Comparison of ENCODE assay signal across 9 mouse cellular contexts in genomic region chr4:151618420-151619310, GRCm38 (mm10).
DNase-seq lines count a peak whose midpoint lies in the region; ATAC-seq and TF ChIP-seq lines count a peak whose summit lies in the region.
"Had no signal": no experiment of that assay in that cellular context is flagged by ENCODE, and none has a peak within 500 bp of the region (broad histone marks: within the 10 kb centered on the region; RNA-seq: fewer than 3 reads in every experiment).

No protein-coding gene starts in this region.

- no peaks in the 10 kb centered on the region for H3K27me3 ChIP-seq in liver, embryonic 12.5 days (replicated peaks)
- H3K27me3 ChIP-seq in liver, embryonic 11.5 days (replicated peaks; ENCODE audit: control insufficient read depth, insufficient read depth, low read length), result no peaks in the 10 kb centered on the region
- no peaks in the 10 kb centered on the region for H3K27me3 ChIP-seq in hindbrain, embryonic 14.5 days (ENCODE audit: control insufficient read depth, insufficient read depth, low read length)
- no peaks in the 10 kb centered on the region for H3K27me3 ChIP-seq in neural tube, embryonic 15.5 days (replicated peaks)
- H3K27me3 ChIP-seq in stomach, postnatal 0 days (ENCODE audit: control insufficient read depth, insufficient read depth, low read length), result no peaks in the 10 kb centered on the region

- ATAC-seq in liver, embryonic 12.5 days, result 0 out of 2 replicates have a peak, but pooled peaks have one; percentile 32
- no peak for ATAC-seq in liver, embryonic 11.5 days (replicated peaks; ENCODE audit: low FRiP score)
- peak; percentile 51 for ATAC-seq in hindbrain, embryonic 14.5 days (ENCODE audit: low FRiP score)
- peak; percentile 50; the same call in 1 of the 2 replicates for ATAC-seq in neural tube, embryonic 15.5 days (ENCODE audit: low FRiP score)
- ATAC-seq in stomach, postnatal 0 days (ENCODE audit: low FRiP score, low TSS enrichment), result no peak
- ATAC-seq in activated CD4-positive, CD25-positive, alpha-beta regulatory T cell, adult 4 months, result no peak

- H3K4me1 ChIP-seq in liver, embryonic 12.5 days, result no peaks in the 10 kb centered on the region
- H3K4me1 ChIP-seq in liver, embryonic 11.5 days (replicated peaks; ENCODE audit: control insufficient read depth, insufficient read depth, low read length), result no peaks in the 10 kb centered on the region
- H3K4me1 ChIP-seq in hindbrain, embryonic 14.5 days (replicated peaks; ENCODE audit: control insufficient read depth, insufficient read depth, low read length), result peaks cover 24% of the 10 kb centered on the region
- H3K4me1 ChIP-seq in neural tube, embryonic 15.5 days, result peaks cover 30% of the 10 kb centered on the region
- H3K4me1 ChIP-seq in stomach, postnatal 0 days (replicated peaks; ENCODE audit: control insufficient read depth, insufficient read depth), result no peaks in the 10 kb centered on the region

- H3K4me2 ChIP-seq in liver, embryonic 12.5 days, result no peak overlapping the region
- H3K4me2 ChIP-seq in liver, embryonic 11.5 days, result no peak overlapping the region
- peak overlapping the region; percentile 33 for H3K4me2 ChIP-seq in hindbrain, embryonic 14.5 days (replicated peaks)
- H3K4me2 ChIP-seq in neural tube, embryonic 15.5 days, result peak overlapping the region; percentile 31
- H3K4me2 ChIP-seq in stomach, postnatal 0 days (replicated peaks; ENCODE audit: low read depth), result no peak overlapping the region

- 47% methylated on average over 21 of the region's 21 CpGs for WGBS in liver, embryonic 12.5 days (ENCODE audit: insufficient replicate concordance)
- 47% methylated on average over 21 of the region's 21 CpGs for WGBS in liver, embryonic 11.5 days
- 25% methylated on average over 21 of the region's 21 CpGs for WGBS in hindbrain, embryonic 14.5 days
- WGBS in neural tube, embryonic 15.5 days, result 28% methylated on average over 21 of the region's 21 CpGs
- 37% methylated on average over 21 of the region's 21 CpGs for WGBS in stomach, postnatal 0 days

- no peaks in the 10 kb centered on the region for H3K36me3 ChIP-seq in liver, embryonic 12.5 days
- no peaks in the 10 kb centered on the region for H3K36me3 ChIP-seq in liver, embryonic 11.5 days (ENCODE audit: control insufficient read depth, insufficient read depth, low read length)
- H3K36me3 ChIP-seq in hindbrain, embryonic 14.5 days (replicated peaks; ENCODE audit: control insufficient read depth, insufficient read depth), result no peaks in the 10 kb centered on the region
- no peaks in the 10 kb centered on the region for H3K36me3 ChIP-seq in neural tube, embryonic 15.5 days
- H3K36me3 ChIP-seq in stomach, postnatal 0 days (ENCODE audit: control insufficient read depth, insufficient read depth, low read length), result no peaks in the 10 kb centered on the region

- DNase-seq in liver, embryonic 11.5 days (ENCODE audit: low spot score), result no peak
- DNase-seq in embryo, embryonic 10.5 days (ENCODE audit: low spot score), result peak; percentile 55
- DNase-seq in hindbrain, embryonic 14.5 days (ENCODE audit: low spot score), result no peak
- DNase-seq in spleen, postnatal 36 days (ENCODE audit: low spot score in 2 of 2), result no peak
- no peak for DNase-seq in stomach, postnatal 0 days (ENCODE audit: low spot score)
- DNase-seq: lung, postnatal 14 days had no signal

- no peak overlapping the region for H3K9ac ChIP-seq in liver, embryonic 12.5 days
- no peak overlapping the region for H3K9ac ChIP-seq in liver, embryonic 11.5 days (ENCODE audit: low read depth, low read length)
- no peak overlapping the region for H3K9ac ChIP-seq in hindbrain, embryonic 14.5 days
- no peak overlapping the region for H3K9ac ChIP-seq in neural tube, embryonic 15.5 days (replicated peaks)
- H3K9ac ChIP-seq in stomach, postnatal 0 days (ENCODE audit: low read length), result no peak overlapping the region

- H3K4me3 ChIP-seq in liver, embryonic 12.5 days, result no peak overlapping the region
- H3K4me3 ChIP-seq in liver, embryonic 11.5 days (ENCODE audit: low read depth, low read length), result no peak overlapping the region
- no peak overlapping the region for H3K4me3 ChIP-seq in hindbrain, embryonic 14.5 days (replicated peaks; ENCODE audit: low read length)
- no peak overlapping the region for H3K4me3 ChIP-seq in neural tube, embryonic 15.5 days (replicated peaks)
- H3K4me3 ChIP-seq in stomach, postnatal 0 days (ENCODE audit: low read depth, low read length), result no peak overlapping the region

- peaks cover 10% of the 10 kb centered on the region; the same call in 1 of the 2 replicates for H3K9me3 ChIP-seq in liver, embryonic 12.5 days (replicated peaks)
- H3K9me3 ChIP-seq in liver, embryonic 11.5 days (ENCODE audit: control insufficient read depth, low read length), result no peaks in the 10 kb centered on the region; the same call in 1 of the 2 replicates
- H3K9me3 ChIP-seq in hindbrain, embryonic 14.5 days (ENCODE audit: control insufficient read depth, low read length), result peaks cover 5% of the 10 kb centered on the region; the same call in 1 of the 2 replicates
- no peaks in the 10 kb centered on the region for H3K9me3 ChIP-seq in neural tube, embryonic 15.5 days (replicated peaks)
- H3K9me3 ChIP-seq in stomach, postnatal 0 days (ENCODE audit: control insufficient read depth, low read length), result no peaks in the 10 kb centered on the region

- no peak overlapping the region for H3K27ac ChIP-seq in liver, embryonic 12.5 days
- no peak overlapping the region for H3K27ac ChIP-seq in liver, embryonic 11.5 days (ENCODE audit: low read depth, low read length)
- H3K27ac ChIP-seq in hindbrain, embryonic 14.5 days, result no peak overlapping the region; the same call in 1 of the 2 replicates
- 0 out of 2 replicates have a peak overlapping the region, but pooled peaks have one; percentile 28 for H3K27ac ChIP-seq in neural tube, embryonic 15.5 days (replicated peaks)
- no peak overlapping the region for H3K27ac ChIP-seq in stomach, postnatal 0 days (replicated peaks)

- TF ChIP-seq EP300 in stomach, postnatal 0 days (optimal IDR thresholded peaks at IDR 0.05), result no peak

- TF ChIP-seq CTCF in stomach, postnatal 0 days (IDR thresholded peaks at IDR 0.05; ENCODE audit: low read depth), result no peak

Comparison
In these comparisons a context has a peak if more than half of its experiments do, and no peak if none do; other contexts are left out.
1. ATAC-seq: peak in liver, embryonic 12.5 days (single experiment), hindbrain, embryonic 14.5 days (single experiment) and neural tube, embryonic 15.5 days (single experiment); none in liver, embryonic 11.5 days (single experiment), stomach, postnatal 0 days (single experiment) and activated CD4-positive, CD25-positive, alpha-beta regulatory T cell, adult 4 months (single experiment).
2. H3K4me2 ChIP-seq: peak in hindbrain, embryonic 14.5 days (single experiment) and neural tube, embryonic 15.5 days (single experiment); none in liver, embryonic 12.5 days (single experiment), liver, embryonic 11.5 days (single experiment) and stomach, postnatal 0 days (single experiment).